Mouse (Mus musculus) kidney, adult 8-10 months (tissue): Measurements from ENCODE around the gene Fgfr1op.

Experiments
- DNase-seq, 2 experiments: peaks; one replicate each; pipeline ENCODE4 v3.0.0; 2022

The Fgfr1op gene

DNA sequence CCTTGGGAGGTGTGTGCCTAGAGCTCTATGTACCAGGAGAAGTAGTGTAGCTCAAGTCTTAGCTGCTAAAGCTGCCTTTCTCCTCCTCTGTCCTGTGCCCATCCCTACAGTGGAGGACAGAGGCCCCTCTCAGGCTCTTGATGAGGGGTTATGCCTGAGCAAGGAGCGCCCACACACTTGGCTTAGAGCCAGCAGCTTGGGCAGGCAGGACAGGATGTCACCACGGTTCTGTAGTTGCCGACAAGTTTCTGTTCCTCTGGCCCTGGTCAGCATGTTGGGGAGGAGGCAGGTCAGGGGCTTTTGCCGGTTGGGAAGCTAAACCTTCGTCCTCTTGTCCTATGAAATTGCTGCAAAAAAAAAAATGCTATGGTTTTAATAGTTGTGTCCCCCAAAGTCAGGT is 66.8 kb downstream of the Fgfr1op start:
- DNase-seq = peak; percentile 4 to 10

- no peak for DNase-seq
Measured at GRCm38 (mm10) chr17:8233618-8234214, 68.4 kb downstream of the Fgfr1op start.

- DNase-seq = no peak
Measured at GRCm38 (mm10) chr17:8234537-8234936, 69.2 kb downstream of the Fgfr1op start.

- DNase-seq = no peak
Measured at GRCm38 (mm10) chr17:8235743-8236142, 70.4 kb downstream of the Fgfr1op start, which contains the start of gene Ccr6. Ccr6 (plus strand) TSS chr17:8236043.

GRCm38 (mm10) chr17:8238012-8238710 is 72.9 kb downstream of the Fgfr1op start:
- DNase-seq = no peak

GRCm38 (mm10) chr17:8239561-8239960 is 74.3 kb downstream of the Fgfr1op start:
- DNase-seq = no peak

DNA sequence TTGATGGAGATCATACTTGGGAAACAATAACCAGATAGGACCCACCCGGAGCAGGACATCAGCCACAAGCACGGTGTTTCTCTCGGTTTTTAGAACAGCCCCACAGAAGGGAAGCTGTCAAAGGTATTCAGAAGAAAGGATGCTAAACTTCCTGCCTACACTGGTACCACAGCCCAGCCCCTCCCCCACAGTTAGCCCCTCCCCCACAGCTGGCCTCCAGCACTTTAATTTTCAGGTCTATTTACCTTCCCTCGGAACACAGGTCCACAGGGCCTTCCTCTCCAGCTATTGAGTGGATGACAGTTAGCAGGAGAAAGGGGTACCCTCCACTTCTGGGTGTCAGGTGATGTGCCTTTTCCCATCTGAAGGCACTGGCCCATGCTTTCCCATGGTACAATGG is 75.2 kb downstream of the Fgfr1op start:
- DNase-seq = no peak

- DNase-seq = no peak
Measured at GRCm38 (mm10) chr17:8241645-8242044, 76.3 kb downstream of the Fgfr1op start.

- DNase-seq = peak in 1 of 2 experiments; percentile 18
Measured at GRCm38 (mm10) chr17:8242186-8242585, 76.9 kb downstream of the Fgfr1op start.

DNA sequence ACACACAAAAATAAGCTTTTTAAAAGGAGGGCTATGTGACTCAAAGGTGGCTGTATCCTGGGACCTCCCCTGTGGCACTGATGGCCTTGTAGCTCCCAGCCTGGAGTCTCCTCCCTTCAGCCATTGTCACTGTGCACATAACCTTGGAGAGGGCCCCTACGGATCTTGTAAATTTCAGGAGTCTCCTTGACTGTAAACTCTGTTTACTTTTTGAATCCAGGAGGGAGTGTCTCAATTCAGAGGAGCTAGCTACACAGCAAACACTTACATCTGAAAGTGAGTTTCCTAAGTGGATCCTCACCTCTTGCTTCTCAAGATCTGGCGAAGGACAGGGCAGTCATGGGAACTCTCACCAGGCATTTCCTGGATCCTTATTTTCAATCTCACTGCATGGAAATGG is 78.8 kb downstream of the Fgfr1op start:
- no peak for DNase-seq

DNA sequence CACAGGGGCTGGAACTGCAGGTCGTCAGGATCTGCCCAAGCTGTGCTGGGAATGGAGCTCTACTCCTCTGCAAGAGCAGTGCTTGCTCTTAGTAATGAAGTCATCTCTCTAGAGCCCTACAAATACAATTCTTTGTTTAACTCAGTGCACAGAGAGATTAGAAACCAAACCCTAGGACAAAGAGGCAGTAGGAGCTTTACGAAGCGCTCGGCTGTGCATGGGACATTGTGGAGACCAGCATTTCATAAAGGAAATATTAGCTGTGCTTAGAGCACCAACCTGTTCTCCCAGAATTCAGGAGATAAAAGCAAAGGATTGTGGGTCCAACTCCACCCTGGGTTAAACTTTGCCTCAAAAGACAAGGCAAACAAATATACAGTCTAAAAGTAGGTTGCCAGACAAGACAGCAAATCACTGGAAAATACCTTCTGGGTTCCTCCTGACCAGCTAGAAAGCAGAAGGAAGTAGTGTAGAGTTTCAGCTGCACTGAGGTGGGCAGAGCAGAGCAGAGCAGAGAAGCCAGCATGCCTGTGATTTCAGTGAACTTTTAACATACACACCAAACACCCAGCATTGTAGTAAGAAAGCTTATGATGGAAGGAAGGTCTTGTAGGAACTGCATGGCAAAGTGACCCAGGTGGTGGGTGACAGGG is 80.9 kb downstream of the Fgfr1op start:
- DNase-seq = no peak
